Mouse (Mus musculus) liver, adult 2 months (tissue): ENCODE data around the gene Ndufc2. TPM values are rescaled to one million over a fixed set of nuclear protein-coding genes. Genes with fewer than 3 reads are reported as not detected.
"Not testable (repeated sequence)": the region's sequence is repeated elsewhere in the genome, so short reads cannot be mapped to it uniquely, and the experiment has no call there.

Experiments
- DNase-seq: peaks from one replicate; pipeline ENCODE4 v3.0.0-alpha.2; 2011; ENCODE audit warnings: low read depth, low spot score; ENCODE audit errors: extremely low read depth
- H3K27ac ChIP-seq: fragments of 200-500 bp; replicated peaks from 2 replicates; pipeline ENCODE4 v1.5.1; 2012; ENCODE audit warnings: low read depth, mild to moderate bottlenecking, control low read depth, inconsistent platforms, low read length; ENCODE audit not compliant: insufficient read depth
- H3K27me3 ChIP-seq: fragments of 200-500 bp; 2 replicates; pipeline ENCODE4 v1.6.1; 2012; ENCODE audit warnings: mild to moderate bottlenecking, moderate library complexity, low read length, inconsistent platforms; ENCODE audit not compliant: control insufficient read depth, insufficient read depth
- H3K36me3 ChIP-seq: fragments of 200-500 bp; 2 replicates; pipeline ENCODE4 v1.6.1; 2012; ENCODE audit warnings: low read length, inconsistent platforms; ENCODE audit not compliant: control insufficient read depth, insufficient read depth
- H3K4me1 ChIP-seq: fragments of 200-500 bp; 2 replicates; pipeline ENCODE4 v1.6.1; 2011; ENCODE audit warnings: low read length; ENCODE audit not compliant: control insufficient read depth, insufficient read depth
- H3K4me3 ChIP-seq: fragments of 200-500 bp; 2 replicates; pipeline ENCODE4 v1.5.1; 2011; ENCODE audit warnings: low read depth, mild to moderate bottlenecking, control low read depth, low read length, moderate library complexity; ENCODE audit not compliant: insufficient read depth
- H3K79me2 ChIP-seq: fragments of 200-500 bp; 2 replicates; pipeline ENCODE4 v1.6.1; 2012; ENCODE audit warnings: inconsistent platforms, mild to moderate bottlenecking, low read length, moderate library complexity; ENCODE audit not compliant: control insufficient read depth, insufficient read depth
- H3K9ac ChIP-seq: fragments of 200-500 bp; 2 replicates; pipeline ENCODE4 v1.6.1; 2012; ENCODE audit warnings: low read depth, mild to moderate bottlenecking, control low read depth, inconsistent platforms, low read length
- CTCF ChIP-seq: fragments of 200-500 bp; IDR thresholded peaks from 2 replicates; pipeline ENCODE4 v1.5.1; 2011; ENCODE audit warnings: low read depth, low read length, control low read depth
- POLR2A ChIP-seq: fragments of 200-500 bp; IDR thresholded peaks from 2 replicates; pipeline ENCODE4 v1.6.1; 2011; ENCODE audit warnings: low read length, control low read depth; ENCODE audit not compliant: insufficient read depth; ENCODE audit errors: extremely low read depth
- WGBS: fragments of 180-500 bp; shearing (Covaris S2); methylation state at CpG from one replicate; pipeline ENCODE4 v1.1.7; 2018; 5-methylcytosine and 5-hydroxymethylcytosine counted together
- polyA plus RNA-seq: library from polyadenylated mRNA; depleted of rRNA; stranded (reverse); fragments of >200 nt; gene quantifications from 2 replicates; pipeline ENCODE4 v1.2.3, GENCODE M21; 2012
- total RNA-seq: library from RNA; depleted of rRNA; stranded (reverse); fragments of >200 nt; gene quantifications from 2 replicates; pipeline ENCODE4 v1.2.3, GENCODE M21; 2014

Ndufc2 gene
- total and polyA plus RNA-seq, 2 experiments, result 204 to 221 TPM

DNA sequence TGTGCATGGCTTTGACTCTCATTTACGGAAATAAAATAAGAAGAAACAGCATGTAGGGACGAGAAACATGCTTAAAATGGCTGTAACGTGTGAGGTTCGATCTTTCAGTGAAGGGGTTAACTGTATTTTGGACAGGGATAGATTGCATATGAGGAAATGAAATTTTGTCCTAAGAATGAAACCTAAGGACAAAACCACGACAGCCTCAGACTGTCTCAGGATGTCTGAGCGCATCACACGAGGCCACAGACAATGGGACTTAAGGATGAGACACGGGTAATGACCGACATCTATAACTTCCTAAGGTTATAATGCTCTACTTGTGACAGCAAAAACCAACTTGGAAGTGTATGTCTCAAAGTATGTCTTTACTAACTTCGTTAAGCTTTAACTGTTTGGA lies 34.7 kb downstream of the Ndufc2 start:
- no peak for TF ChIP-seq CTCF
- no peak for TF ChIP-seq POLR2A
- no peaks in the 10 kb centered on the region for H3K79me2 ChIP-seq
- 83% methylated on average over 10 of the region's 10 CpGs for WGBS
- no peak for DNase-seq
- H3K9ac ChIP-seq, result no peak overlapping the region
- H3K27me3 ChIP-seq, result no peaks in the 10 kb centered on the region
- H3K4me3 ChIP-seq, result no peak overlapping the region
- H3K36me3 ChIP-seq, result no peaks in the 10 kb centered on the region
- H3K4me1 ChIP-seq, result no peaks in the 10 kb centered on the region
- H3K27ac ChIP-seq, result no peak overlapping the region

DNA sequence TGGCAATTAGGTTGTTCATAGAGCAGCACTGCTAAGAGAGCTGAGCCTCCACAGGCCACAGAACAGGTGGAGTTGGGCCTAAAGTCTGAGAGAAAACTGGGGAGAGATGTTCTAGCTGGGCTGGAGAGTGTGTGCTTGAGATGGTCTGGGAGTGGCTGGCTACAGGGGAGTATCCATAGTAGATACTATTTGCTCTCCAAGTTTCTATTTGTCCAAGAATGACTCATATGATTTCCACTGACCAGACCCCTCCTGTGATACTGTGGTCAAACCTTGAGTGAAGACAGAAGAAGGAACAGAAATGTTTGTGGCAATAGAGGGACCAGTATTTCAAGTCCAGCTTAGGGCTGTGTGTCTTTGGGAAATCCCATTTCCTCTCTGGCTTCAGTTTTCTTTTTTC lies 39.2 kb downstream of the Ndufc2 start:
- no peaks in the 10 kb centered on the region for H3K36me3 ChIP-seq
- no peak overlapping the region for H3K27ac ChIP-seq
- TF ChIP-seq POLR2A (no peak), CTCF (no peak)
- H3K4me3 ChIP-seq, result no peak overlapping the region
- H3K79me2 ChIP-seq, result no peaks in the 10 kb centered on the region
- H3K4me1 ChIP-seq, result no peaks in the 10 kb centered on the region
- DNase-seq, result no peak
- H3K27me3 ChIP-seq, result no peaks in the 10 kb centered on the region
- H3K9ac ChIP-seq, result no peak overlapping the region

DNA sequence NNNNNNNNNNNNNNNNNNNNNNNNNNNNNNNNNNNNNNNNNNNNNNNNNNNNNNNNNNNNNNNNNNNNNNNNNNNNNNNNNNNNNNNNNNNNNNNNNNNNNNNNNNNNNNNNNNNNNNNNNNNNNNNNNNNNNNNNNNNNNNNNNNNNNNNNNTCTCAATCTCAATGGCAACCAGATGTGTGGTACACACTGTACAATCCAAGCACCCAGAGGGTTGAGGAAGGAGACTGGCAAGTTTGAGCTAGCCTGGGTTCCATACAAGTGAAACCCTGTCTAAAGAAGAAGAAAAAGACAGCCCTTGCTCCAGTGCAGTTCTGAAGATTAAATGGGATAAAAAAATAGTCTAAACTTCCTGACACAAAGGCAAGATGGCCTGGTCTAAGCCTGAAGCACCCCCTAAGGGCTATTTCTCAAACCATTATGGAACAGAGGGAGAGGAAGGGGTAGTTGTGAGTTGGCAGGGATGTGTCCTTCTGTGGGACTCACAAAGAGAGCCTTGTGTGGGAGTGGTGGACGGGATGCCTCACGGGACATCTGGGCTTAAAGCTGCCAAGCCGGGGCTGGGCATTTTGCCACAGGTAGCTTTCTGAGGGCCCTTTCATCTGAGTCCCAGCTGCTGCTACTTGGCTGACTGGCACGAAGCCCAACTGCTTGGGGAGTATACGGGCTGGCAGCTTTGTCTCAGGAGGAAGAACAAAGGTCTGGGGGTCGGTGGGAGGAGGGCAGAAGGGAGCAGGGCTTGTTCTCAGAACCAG lies 46.5 kb downstream of the Ndufc2 start:
- 39% methylated on average over 6 of the region's 6 CpGs for WGBS
- H3K27ac ChIP-seq, result no peak overlapping the region
- TF ChIP-seq CTCF (no peak), POLR2A (no peak)
- no peaks in the 10 kb centered on the region for H3K79me2 ChIP-seq
- no peaks in the 10 kb centered on the region for H3K27me3 ChIP-seq
- no peak overlapping the region for H3K9ac ChIP-seq
- H3K4me3 ChIP-seq, result no peak overlapping the region
- no peaks in the 10 kb centered on the region for H3K4me1 ChIP-seq
- DNase-seq, result no peak
- no peaks in the 10 kb centered on the region for H3K36me3 ChIP-seq

DNA sequence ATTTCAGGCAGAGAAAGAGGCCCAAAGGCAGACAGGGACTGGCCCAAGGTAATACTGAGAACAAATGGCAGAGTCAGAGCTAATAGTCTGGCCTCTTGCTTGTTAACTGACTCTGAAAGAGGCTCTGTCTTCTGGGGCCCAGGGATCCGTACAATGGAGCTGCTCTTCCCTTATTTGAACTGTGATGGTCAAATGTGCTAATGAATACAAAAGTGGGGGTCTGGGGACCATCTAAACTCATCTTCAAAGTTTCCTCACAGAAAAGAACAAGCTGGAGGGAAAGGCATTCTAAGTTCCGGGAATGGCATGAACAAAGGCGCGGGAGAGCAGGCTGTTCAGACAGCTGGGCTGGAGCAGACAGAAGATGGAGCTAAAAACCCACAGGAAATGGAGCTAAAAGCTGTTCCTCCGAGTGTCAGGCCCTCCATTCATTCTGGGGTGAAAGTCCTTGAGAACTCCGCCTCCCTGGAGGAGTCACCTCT lies 47.3 kb downstream of the Ndufc2 start:
- H3K9ac ChIP-seq, result no peak overlapping the region
- no peak for DNase-seq
- H3K4me1 ChIP-seq, result no peaks in the 10 kb centered on the region
- 67% methylated on average over 6 of the region's 6 CpGs for WGBS
- H3K36me3 ChIP-seq, result no peaks in the 10 kb centered on the region
- TF ChIP-seq CTCF (no peak), POLR2A (no peak)
- H3K27me3 ChIP-seq, result no peaks in the 10 kb centered on the region
- H3K27ac ChIP-seq, result no peak overlapping the region
- H3K79me2 ChIP-seq, result no peaks in the 10 kb centered on the region
- no peak overlapping the region for H3K4me3 ChIP-seq

DNA sequence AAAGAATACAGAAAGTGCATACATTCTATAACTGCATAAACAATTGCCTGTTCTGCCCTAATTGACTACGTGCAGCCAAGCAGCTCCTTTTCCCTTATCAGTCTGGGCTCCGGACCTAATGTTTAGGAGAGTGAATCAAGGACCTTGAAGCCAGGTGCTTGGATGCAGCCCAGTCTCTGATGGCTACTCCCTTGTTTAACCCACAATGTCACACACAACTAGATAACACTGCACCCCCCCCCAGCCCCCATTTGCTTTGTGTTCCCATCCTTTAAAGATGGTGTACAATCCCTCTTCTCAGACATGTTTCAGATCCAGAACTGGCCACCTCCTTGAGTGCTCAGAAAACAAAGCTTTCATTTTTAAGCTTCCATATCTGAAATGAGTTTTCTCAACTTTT lies 51.2 kb downstream of the Ndufc2 start, which contains the start of gene Kctd14:
Gene Kctd14, plus strand, starts transcription at position 301 of the 400 bp plus-strand sequence.
- not testable (repeated sequence) for H3K27me3 ChIP-seq, DNase-seq, H3K4me3 ChIP-seq, H3K36me3 ChIP-seq, H3K27ac ChIP-seq, H3K4me1 ChIP-seq, H3K79me2 ChIP-seq, H3K9ac ChIP-seq
- 66% methylated on average over 2 of the region's 2 CpGs for WGBS

GRCm38 (mm10) chr7:97452196-97452595 lies 52.4 kb downstream of the Ndufc2 start:
- no peak overlapping the region for H3K4me3 ChIP-seq
- DNase-seq, result no peak
- no peaks in the 10 kb centered on the region for H3K27me3 ChIP-seq
- WGBS, result 82% methylated on average over 6 of the region's 6 CpGs
- no peaks in the 10 kb centered on the region for H3K36me3 ChIP-seq
- TF ChIP-seq CTCF (no peak), POLR2A (no peak)
- H3K4me1 ChIP-seq, result peaks cover 4% of the 10 kb centered on the region; the same call in 1 of the 2 replicates
- H3K79me2 ChIP-seq, result no peaks in the 10 kb centered on the region
- no peak overlapping the region for H3K9ac ChIP-seq
- no peak overlapping the region for H3K27ac ChIP-seq
